Mouse (Mus musculus): ENCODE data around the gene Cfap99.

Cfap99 gene

DNA sequence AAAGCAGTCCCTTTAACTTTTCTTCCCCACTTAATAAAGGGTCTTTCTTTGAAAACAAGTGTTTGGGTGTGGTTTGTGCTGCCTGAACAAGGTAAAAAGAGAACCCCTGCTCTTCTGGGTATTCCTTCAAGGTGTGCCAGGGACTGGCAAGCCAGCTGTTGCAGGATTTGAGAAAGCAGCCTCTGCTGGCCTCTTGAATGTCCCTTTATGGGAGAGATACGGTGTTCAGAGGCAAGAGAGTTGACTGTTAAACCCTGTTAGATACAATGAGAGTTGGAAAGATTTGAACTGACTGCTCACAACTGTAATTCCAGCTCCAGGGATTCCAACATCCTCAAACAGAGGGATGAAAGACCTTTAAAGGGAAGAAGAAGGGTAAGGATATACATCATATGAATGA lies 45.7 kb downstream of the Cfap99 start:
- DNase-seq (ENCODE audit: low spot score), result no peak

DNA sequence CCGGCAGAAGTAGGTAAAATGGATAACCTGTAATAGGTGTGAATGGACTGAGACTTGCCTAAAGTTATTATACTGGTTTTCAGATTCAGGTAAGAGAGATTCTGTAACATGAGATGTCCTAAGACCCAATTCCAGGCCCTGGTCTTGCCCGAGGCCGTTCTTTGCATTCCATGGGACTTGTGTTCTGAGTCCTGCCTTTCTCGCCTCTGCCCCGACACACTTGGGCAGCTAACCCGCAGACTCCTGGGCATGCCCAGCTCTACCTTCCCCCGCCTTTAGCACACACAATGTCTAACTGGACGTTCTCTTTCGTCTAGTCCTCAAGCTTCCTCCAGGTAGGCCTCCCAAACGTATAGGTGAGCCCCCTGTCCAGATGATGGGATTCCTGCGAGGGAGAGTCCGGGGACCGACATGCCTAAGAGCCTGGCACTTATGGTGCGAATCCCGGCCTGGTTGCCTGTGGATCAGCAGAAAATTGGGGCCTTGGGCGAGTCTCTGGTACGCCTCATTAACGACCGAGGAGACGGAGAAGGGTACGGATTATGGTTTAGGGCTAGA lies 47.2 kb downstream of the Cfap99 start:
- DNase-seq (ENCODE audit: low spot score), result no peak

DNA sequence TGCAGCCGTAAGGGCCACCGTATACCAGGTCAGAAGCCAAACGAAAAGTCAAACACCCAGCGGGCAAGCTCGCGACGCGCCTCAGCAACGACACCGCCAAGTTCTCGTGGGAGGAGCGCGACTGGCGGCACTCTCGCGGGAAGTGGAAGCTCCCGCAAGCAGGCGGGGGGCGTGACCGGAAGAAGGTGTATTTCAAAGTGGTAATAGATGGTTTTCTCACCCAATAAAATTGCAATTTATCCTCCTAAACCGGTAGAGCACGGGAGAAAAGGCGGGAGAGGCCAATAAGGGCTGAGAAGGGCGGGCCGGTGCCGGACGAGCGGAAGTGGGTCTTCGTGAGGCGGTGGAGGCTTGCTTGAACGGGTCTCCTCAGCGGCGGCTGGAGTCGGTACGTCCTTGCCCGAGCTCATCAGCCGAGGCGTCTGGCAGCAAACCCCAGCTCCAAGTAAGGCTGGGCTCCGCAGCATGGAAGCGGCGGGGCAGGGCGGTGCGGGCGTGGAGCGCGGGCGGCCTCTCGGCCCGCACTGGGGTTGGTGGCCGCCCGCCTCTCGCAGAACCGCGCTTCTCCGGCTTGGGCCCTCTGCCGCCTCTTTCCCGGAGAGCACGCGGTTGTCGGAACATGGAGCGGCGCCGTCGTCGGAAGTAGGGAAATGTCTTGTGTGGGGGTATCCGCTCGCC lies 47.8 kb downstream of the Cfap99 start, which contains the start of gene Rnf4:
TSS of gene Rnf4 (plus strand) at position 193 of the 678 bp plus-strand sequence.
- DNase-seq (ENCODE audit: low spot score), result peak; percentile 95

DNA sequence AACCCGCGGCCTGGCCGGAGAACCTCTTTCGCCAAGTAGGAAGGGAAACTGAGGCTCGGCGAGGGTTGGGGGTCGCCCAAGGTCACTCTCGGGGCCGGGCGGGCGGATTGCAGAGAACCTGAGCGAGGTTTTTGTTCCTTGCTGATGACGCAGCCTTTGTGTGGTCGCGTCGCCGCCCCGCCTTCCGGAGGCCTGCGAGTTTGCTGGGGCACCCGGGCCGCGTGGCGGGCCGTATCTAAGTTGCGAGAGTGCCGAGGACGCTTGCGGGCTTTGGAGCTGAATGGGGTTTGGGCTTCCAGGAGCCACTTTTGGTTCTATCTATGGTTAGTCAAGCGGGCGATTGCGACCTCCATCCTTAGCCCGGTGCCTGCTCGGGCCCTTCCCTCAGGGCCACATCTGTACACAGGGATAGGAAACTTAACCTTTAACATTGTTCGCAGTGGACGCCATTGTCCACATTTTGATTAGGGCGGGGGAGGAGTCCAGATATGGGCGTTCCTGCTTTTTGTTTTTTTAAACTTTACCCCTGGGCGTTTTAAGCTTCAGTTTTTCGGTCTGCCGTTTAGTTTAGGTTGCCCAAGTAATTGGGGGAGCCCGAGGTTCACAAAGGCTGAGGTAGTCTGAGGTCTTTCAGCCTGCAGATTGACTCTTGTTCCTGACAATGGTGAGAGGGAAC lies 48.5 kb downstream of the Cfap99 start:
- peak; percentile 33 for DNase-seq (ENCODE audit: low spot score)

DNA sequence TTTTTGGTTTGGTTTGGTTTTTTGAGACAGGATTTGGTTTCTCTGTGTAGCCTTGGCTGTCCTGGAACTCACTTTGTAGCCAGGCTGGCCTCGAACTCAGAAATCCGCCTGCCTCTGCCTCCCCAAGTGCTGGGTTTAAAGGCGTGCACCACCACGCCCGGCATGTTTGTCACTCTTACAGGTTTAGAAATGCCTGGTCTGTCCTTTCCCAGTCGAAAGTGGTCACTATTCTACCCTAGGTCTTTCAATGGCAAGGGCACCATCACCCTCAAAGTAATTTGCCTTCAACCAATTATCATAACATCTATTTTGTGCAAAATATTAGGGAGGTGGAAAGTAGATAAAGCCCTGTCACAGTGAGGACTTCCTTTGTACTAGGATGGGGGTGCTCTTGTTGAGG lies 51.8 kb downstream of the Cfap99 start:
- no peak for DNase-seq (ENCODE audit: low spot score)

DNA sequence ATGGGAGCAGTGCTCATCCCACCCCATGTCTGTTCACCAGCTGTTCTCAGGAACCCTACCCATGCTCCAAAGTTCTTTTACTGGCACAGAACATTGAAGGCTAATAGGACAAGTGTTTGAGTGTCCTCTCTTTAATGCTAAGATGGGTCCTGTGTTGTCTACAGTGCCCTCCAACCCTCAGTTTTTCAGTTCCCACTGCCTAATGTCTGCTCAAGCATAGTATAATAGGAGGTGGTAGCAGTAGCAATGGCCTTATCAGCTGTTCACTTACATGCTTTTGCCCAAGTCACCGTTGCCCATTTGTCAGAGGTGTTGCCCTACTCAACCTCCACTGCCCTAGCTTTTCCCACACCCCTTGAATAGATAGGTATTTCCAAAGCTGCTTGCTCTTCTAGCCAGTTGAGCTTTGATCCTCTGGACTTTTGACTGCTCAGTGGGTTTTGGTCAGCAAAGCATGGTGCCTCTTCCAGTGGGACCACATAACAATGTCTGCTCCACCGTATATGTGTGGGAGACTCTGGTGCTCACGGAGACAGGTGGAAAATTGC lies 63.8 kb downstream of the Cfap99 start:
- DNase-seq (ENCODE audit: low spot score), result no peak

DNA sequence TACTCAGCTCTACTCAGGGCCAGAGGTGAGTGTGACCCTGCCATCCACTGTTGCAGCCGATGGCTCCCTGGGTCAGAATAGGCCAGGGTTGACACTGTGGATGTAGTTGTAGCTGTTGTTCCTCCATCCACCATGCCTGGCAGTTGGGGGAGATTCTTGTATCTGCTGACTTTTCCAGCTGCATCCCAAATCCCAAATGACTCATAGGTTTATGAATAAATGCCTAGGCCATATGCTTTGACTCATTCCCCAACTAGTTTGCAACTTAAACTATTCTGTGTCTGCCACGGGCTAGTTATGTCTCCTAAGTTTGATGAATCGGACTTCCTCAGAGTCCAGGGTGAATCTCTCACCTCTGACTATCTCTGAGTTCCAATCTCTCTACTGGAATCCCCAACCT lies 71.9 kb downstream of the Cfap99 start:
- no peak for DNase-seq (ENCODE audit: low spot score)

DNA sequence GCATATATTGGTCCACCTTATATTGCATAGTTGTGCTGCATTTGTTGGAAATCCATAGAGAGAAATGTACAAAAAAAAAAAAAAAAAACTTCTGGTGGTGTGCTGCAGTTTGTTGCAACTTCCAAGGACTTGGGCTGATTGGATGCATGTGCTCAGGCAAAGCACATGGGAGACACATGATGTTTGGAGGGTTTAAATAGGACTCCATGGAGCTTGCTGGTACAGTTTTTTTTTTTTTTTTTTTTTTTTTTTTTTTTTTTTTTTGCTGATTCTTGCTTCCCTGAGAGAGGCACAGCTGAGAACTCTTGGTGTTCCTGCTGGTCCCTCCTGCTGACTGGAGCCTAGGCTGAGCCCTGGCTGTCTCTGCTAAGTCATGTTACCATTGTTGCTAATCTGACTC lies 74.7 kb downstream of the Cfap99 start:
- DNase-seq (ENCODE audit: low spot score), result no peak

DNA sequence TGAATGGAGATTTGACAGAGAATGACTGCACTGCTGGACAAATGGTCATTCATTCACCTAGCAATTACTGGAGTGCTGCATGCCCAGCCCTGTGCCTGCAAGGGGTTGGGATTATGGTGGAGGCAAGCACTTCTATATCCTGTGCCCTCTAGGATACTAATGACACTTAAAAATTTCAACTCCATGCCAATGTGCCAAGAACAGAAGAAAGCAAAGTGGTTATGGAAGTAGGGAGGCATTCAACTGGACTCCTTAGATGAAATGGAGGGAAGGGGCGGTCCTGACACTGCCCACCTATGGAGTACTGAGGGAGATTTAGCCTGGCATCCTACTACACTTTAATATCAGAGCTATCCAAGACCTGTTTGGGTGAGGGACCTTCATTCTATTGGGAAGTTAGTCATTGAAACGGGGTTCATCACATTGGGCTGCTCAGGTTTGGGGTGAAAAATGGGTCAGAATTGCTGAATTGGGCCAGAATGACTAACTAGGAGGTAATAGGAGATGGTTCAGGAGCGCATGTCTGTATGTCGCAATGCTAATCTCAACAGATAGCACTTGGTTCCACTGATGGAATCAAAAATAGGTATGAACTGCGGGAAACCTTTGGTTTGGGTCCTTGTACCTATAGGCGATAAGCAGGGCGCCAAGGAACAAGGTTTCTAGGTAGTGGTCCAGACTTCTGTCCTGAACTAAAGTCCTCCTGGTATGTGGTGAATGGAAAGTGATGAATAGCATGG lies 80.3 kb downstream of the Cfap99 start:
- DNase-seq (ENCODE audit: low spot score), result no peak

DNA sequence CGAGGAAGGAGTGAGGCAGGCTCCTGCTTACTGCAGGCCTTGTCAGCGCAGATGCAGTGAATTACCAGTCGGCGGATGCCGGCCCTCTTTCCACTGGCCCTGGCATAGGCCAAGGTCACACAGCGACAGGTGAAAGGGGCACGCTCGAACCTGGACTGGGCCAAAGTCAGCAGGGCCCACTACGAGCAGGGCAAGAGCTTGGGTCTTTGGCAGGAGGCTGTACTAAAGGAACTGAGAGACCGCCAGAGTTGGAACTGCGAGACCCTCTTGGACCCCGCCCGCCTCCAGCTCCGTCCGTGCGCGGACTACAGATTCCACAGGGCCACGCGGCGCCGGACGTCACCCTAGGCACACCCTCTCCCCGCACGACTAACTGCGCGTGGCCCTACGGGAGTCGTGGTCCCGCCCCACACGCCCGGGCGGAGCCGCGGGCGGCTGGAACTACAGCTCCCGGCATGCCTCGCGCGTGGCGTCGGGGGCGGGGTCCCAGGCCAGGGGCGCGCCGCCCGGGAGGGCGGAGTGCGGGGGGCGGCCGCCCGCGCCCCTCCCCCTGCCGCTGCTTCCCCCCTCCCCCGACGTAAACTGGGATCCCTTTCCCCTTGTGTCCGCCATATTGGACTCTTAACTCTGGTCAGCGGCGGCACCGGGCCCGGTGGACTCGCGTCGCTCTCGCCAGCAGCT lies 81.1 kb downstream of the Cfap99 start, which contains the start of gene Fam193a:
TSS of gene Fam193a (plus strand) at position 593 of the 681 bp plus-strand sequence.
- DNase-seq (ENCODE audit: low spot score), result peak; percentile 96

DNA sequence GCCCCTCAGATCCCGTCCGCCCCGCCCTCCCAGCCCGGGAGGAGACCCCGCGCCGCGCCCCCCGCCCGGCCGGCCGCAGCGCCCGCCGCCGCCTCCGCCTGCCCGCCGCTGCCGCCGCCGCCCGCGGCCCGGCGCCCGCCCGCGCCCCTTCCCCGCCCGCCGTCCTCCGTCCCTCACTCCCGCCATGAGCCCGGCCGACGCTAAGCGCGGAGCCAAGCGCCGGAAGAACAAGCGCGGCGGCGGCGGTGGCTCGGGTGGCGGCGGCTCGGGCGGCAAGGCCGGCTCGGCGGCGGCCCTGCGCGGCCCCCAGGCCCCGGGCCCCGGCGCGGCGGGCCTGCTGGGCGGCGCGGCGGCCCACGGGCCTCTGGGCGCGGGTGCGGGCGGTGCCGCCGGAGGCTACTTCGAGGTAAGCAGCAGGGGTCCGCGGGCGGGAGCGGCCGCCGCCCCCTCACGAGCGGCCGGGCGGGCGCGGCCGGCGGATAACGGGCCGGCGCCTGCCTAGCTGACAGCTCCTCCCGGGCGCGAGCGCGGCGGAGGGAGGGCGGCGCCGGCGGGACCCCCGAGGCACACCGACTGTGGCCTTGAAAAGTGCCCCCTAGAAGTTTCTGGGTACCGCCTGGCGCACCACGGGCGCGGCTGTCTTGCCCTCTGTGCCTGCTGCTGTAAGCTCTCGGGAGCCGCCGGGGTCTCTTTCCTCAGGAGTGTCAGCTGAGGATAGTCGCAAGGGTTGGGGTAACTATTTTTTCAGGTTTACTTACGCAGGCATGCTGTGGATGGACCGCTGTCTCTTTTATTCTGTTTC lies 81.8 kb downstream of the Cfap99 start:
- no peak for DNase-seq (ENCODE audit: low spot score)

DNA sequence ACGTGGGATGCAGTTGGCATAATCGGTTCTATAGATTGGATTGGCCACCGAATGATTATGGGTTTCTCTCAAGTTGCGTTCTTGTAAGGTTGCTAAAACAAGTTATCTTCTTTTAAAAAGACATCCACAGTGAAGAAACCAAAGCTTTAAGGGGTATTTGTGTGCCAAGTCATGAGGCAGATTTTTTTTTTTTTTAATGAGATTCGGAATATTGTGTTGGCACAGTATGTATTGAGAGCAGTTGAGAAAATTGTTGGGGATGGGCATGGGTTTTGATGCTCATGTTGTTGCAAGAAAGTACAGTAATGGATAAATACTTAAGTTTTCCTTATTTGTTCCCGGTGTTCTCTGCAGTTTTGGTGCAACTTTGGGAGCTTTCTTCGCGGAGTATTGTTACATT lies 82.4 kb downstream of the Cfap99 start:
- no peak for DNase-seq (ENCODE audit: low spot score)

DNA sequence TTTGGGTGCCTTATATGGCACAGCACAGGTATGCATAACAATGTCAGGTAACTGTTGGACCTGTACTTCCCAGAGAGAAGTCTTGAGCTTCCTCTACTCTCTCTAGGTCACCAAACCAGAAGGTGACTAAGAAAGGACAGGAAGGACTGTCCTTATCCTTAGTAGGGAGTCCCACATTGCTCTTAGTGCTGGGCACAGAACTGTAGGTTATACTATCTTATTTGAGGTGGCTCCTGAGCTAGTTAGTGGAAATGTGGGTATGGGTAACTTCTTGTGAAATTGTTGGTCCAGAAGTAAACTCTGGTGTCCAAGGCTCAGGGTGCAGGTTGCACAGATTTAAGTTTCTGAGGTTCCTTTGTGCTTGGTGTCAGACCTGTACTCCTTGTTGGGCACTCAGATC lies 83.7 kb downstream of the Cfap99 start:
- DNase-seq (ENCODE audit: low spot score), result no peak

DNA sequence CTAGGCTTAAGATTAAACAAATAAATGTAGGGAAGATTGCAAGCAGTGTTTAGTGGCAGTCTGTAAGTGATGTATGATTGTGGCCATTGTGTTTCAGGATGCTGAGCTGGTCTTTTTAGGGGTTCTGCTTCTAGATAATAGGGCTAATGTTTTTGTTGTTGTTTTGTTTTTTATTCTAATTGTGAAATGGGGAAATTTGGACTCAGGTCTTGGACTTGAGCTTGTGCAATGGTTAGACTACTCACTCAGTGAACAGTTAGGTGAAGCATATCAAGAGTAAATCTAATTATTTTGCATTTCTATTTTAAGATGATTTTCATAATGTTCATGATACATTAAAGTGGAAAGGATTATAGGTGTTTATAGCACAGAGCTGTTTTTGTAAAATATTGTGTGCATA lies 84.1 kb downstream of the Cfap99 start:
- no peak for DNase-seq (ENCODE audit: low spot score)

Measured in ovary, adult 18-20 months (tissue).